ENCODE assay signal across 21 mouse cellular contexts in the genomic region with DNA sequence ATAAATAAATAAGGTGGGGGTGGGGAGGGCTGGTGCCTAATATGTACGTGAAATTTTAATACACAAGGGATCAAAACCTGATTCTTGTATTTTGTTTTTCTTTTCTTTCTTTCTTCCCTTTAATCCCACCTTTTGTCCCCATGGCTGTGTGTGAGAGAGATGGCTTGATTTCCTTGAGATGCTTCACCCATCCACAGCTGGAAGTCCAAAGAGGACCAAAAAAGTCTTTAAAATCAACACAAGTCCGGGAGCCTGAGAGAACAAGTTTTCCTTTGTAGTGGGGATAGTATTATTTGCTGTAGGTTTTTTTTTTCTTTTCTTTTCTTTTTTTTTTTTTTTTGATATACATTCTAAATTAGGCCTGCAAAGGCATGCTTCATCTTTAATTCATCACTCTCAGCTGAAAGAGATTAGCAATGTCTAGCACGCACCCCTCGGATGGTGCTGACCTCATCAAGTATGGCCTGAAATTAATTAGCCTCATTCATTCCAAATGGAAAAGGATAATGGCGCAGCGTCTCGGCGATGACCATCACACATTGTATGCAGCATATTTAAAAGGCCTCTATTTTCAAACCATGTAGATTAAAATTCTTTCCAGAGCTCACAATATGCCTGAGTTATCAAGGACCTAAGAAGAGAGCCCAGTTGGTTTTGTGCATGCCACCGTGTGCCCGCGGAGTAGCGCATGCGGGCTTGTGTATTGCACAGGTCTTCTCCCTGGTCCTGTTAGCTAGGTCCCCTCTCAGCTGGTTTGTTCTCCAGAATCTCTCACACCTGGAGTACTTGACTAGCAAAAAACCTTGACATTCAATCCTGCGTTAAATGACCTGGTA. TPM values are rescaled to one million over a fixed set of nuclear protein-coding genes. Genes with fewer than 3 reads are reported as not detected.
A peak's percentile ranks its signal among the peaks of the same experiment; 100 is the strongest.
DNase-seq lines count a peak whose midpoint lies in the region; ATAC-seq lines count a peak whose summit lies in the region.
"Had no signal": no experiment of that assay in that cellular context is flagged by ENCODE, and none has a peak within 500 bp of the region (broad histone marks: within the 10 kb centered on the region; RNA-seq: fewer than 3 reads in every experiment).

No protein-coding gene starts in this region.

- no peaks in the 10 kb centered on the region for H3K36me3 ChIP-seq in forebrain, embryonic 15.5 days
- H3K36me3 ChIP-seq in hindbrain, embryonic 15.5 days = no peaks in the 10 kb centered on the region
- H3K36me3 ChIP-seq in midbrain, embryonic 15.5 days (replicated peaks) = no peaks in the 10 kb centered on the region
- H3K36me3 ChIP-seq: G1E; heart, embryonic 10.5 days; limb, embryonic 12.5 days; liver, embryonic 15.5 days had no signal

- peak overlapping the region; percentile 18 for H3K4me2 ChIP-seq in forebrain, embryonic 15.5 days (replicated peaks)
- peak overlapping the region; percentile 17; the same call in 1 of the 2 replicates for H3K4me2 ChIP-seq in hindbrain, embryonic 15.5 days
- H3K4me2 ChIP-seq in midbrain, embryonic 15.5 days = peak overlapping the region; percentile 30
- H3K4me2 ChIP-seq: limb, embryonic 12.5 days; liver, embryonic 15.5 days had no signal

- 17% methylated on average over 14 of the region's 14 CpGs for WGBS in forebrain, embryonic 15.5 days
- WGBS in hindbrain, embryonic 15.5 days = 45% methylated on average over 14 of the region's 14 CpGs
- 34% methylated on average over 14 of the region's 14 CpGs for WGBS in midbrain, embryonic 15.5 days

- no peak overlapping the region for H3K9ac ChIP-seq in forebrain, embryonic 15.5 days (replicated peaks)
- no peak overlapping the region for H3K9ac ChIP-seq in hindbrain, embryonic 15.5 days
- H3K9ac ChIP-seq in midbrain, embryonic 15.5 days = no peak overlapping the region
- H3K9ac ChIP-seq: limb, embryonic 12.5 days; liver, embryonic 15.5 days had no signal

- no peaks in the 10 kb centered on the region for H3K9me3 ChIP-seq in forebrain, embryonic 15.5 days
- H3K9me3 ChIP-seq in hindbrain, embryonic 15.5 days = no peaks in the 10 kb centered on the region
- H3K9me3 ChIP-seq in midbrain, embryonic 15.5 days = no peaks in the 10 kb centered on the region
- H3K9me3 ChIP-seq: heart, embryonic 10.5 days; limb, embryonic 12.5 days; liver, embryonic 15.5 days had no signal

- no peaks in the 10 kb centered on the region for H3K27me3 ChIP-seq in forebrain, embryonic 15.5 days
- 0 out of 2 replicates have a peak, but pooled peaks cover 3% of the 10 kb centered on the region for H3K27me3 ChIP-seq in hindbrain, embryonic 15.5 days
- 0 out of 2 replicates have a peak, but pooled peaks cover 7% of the 10 kb centered on the region for H3K27me3 ChIP-seq in midbrain, embryonic 15.5 days (replicated peaks)
- H3K27me3 ChIP-seq: liver, embryonic 15.5 days had no signal

- H3K4me3 ChIP-seq in forebrain, embryonic 15.5 days = no peak overlapping the region
- H3K4me3 ChIP-seq in hindbrain, embryonic 15.5 days = no peak overlapping the region
- no peak overlapping the region for H3K4me3 ChIP-seq in midbrain, embryonic 15.5 days
- H3K4me3 ChIP-seq: heart, embryonic 10.5 days; limb, embryonic 12.5 days; liver, embryonic 15.5 days had no signal

- ATAC-seq in forebrain, embryonic 15.5 days (replicated peaks) = peak; percentile 83
- no peak; the same call in 1 of the 2 replicates for ATAC-seq in hindbrain, embryonic 15.5 days (ENCODE audit: low FRiP score, low read depth)
- peak; percentile 67; the same call in 1 of the 2 replicates for ATAC-seq in midbrain, embryonic 15.5 days (replicated peaks)
- ATAC-seq: CD4-positive, CD25-positive, alpha-beta regulatory T cell, adult 4 months; inflammation-experienced regulatory T-cells, adult 6 months had no signal

- peaks cover 10% of the 10 kb centered on the region for H3K4me1 ChIP-seq in forebrain, embryonic 15.5 days
- no peaks in the 10 kb centered on the region for H3K4me1 ChIP-seq in hindbrain, embryonic 15.5 days (replicated peaks)
- 0 out of 2 replicates have a peak, but pooled peaks cover 4% of the 10 kb centered on the region for H3K4me1 ChIP-seq in midbrain, embryonic 15.5 days
- H3K4me1 ChIP-seq: heart, embryonic 10.5 days; limb, embryonic 12.5 days; liver, embryonic 15.5 days had no signal

- peak; percentile 20 for DNase-seq in embryo, embryonic 11 days
- DNase-seq in embryo, embryonic 10 days (ENCODE audit: low spot score) = no peak
- DNase-seq in MN1 (ENCODE audit: low spot score) = no peak
- no peak for DNase-seq in layer of hippocampus, postnatal 36 days
- DNase-seq in right cerebral cortex, adult 18-20 months = no peak
- DNase-seq: cerebellum, adult 9-11 months; gastrocnemius, postnatal 25 days; heart, postnatal 10 days; right cerebral cortex, postnatal 4 days; thymus, postnatal 25 days had no signal

- peak overlapping the region; percentile 29; the same call in 1 of the 2 replicates for H3K27ac ChIP-seq in forebrain, embryonic 15.5 days (replicated peaks)
- no peak overlapping the region for H3K27ac ChIP-seq in hindbrain, embryonic 15.5 days (replicated peaks)
- 0 out of 2 replicates have a peak overlapping the region, but pooled peaks have one; percentile 23 for H3K27ac ChIP-seq in midbrain, embryonic 15.5 days
- H3K27ac ChIP-seq: heart, embryonic 10.5 days; limb, embryonic 12.5 days; liver, embryonic 15.5 days; macrophage had no signal

RNA-seq across cellular contexts. Expression of a gene that starts 15.1 kb away (rescaled TPM):
- 76.2 and 95.0 TPM in 2 replicates for polyA plus RNA-seq in forebrain, embryonic 15.5 days (2015; fragmentation: Nextera tagmentation; extraction: Ambion mirVana)
- 87.2 and 90.1 TPM in 2 replicates for polyA plus RNA-seq in hindbrain, embryonic 15.5 days (2015; fragmentation: Nextera tagmentation; extraction: Ambion mirVana)
- 84.8 and 98.4 TPM in 2 replicates for polyA plus RNA-seq in midbrain, embryonic 15.5 days (2015; fragmentation: Nextera tagmentation; extraction: Ambion mirVana)
- 10 to 100 TPM; 41.7 to 50.4 TPM for total RNA-seq in layer of hippocampus, postnatal 36 days (2021)
- total RNA-seq: monocyte, adult 5-6 weeks had no signal
- polyA plus RNA-seq: CD4-positive, CD25-positive, alpha-beta regulatory T cell, adult 4 months; G1E; macrophage had no signal
